Mouse (Mus musculus): Measurements from ENCODE around the gene Rapgef3. TPM values are rescaled to one million over a fixed set of nuclear protein-coding genes. Genes with fewer than 3 reads are reported as not detected.

Gene Rapgef3
- polyA plus RNA-seq (2017; shearing (Covaris generic)), result 1 to 10 TPM in 1 of 2 experiments, under 1 TPM in 1; 0.52 to 3.1 TPM

DNA sequence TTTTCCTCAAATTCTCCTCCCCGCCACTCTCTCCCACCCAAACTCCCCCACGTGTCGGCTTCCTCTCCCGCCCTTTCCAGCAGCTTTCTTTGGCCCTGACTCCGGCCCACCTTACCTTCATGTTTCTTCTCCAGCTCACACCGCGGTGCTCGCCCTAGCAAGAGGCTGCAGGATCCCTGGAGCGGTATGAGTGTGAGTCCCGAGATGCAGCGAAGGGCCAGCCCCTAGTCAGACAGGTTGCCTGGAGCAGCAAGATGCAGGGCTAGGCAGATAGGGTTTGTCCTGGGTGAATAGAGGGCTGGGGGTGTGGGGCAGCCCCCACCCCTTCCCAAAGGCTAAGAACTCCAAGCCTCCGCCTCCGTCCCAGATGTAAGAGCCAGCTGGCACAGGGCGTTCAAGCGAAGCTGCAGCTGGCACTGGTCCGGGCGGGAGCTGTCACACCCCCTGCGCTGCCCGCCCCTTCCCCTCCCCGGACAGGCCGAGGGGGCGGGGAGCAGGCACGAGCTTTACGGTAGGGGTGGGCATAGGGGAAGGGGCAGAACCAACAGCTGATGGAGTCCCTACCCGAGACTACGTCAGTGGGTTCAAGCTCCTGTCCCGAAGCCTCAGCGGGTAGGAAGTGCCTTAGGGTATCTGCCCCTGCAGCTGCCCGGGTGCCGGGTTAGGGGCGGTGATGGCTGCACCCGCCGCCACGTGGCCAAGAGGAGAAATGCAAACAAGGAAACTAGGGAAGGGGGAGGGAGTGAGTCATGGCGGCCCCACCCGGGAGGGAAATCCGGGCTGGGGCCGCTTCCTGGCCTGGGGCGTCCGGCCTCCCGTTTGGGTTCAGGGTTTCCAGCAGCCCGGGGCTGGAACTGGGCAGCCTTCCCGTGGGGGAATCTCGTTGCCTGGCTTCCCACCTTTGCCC, at the start of gene Rapgef3:
Gene Rapgef3, minus strand, starts transcription at position 693 of the 907 bp plus-strand sequence.

DNA sequence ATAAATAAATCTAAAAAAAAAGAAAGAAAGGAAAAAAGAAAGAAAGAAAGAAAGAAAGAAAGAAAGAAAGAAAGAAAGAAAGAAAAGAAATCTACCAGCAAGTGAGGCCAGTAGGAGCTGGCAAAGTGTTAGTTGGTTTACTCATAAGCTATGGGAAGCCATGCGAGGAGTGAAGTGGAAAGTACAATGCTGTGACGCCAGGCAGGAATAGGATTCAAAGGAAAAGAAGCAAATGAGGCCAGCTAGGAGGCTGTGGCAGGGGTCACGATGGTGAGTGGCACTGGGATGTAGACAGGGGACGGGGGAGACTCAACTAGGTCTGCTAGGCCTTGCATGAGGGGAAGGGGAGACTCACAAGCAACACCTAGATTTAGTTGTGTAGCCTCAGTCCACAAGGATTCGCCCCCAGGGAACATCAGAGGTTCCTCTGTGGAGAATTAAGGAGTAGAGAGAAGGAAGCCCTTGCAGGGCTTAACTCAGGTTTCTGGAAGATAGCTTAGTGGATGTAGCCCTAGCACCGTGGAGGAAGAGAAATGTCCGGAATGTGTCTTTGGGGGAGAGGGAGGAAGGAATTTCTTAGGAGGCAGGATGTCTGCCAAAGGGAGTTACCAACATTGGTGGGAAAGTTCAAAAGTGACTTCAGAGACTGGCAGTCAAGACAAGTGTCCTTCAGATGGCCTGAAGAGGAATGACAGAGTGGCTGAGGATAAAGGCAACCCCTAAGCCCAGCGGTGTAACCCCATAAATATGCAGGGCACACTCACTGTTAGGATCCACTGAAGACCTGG, 10.7 kb upstream of the Rapgef3 start, which contains the start of gene Slc48a1:
Gene Slc48a1, plus strand, starts transcription at position 210 of the 788 bp plus-strand sequence.

DNA sequence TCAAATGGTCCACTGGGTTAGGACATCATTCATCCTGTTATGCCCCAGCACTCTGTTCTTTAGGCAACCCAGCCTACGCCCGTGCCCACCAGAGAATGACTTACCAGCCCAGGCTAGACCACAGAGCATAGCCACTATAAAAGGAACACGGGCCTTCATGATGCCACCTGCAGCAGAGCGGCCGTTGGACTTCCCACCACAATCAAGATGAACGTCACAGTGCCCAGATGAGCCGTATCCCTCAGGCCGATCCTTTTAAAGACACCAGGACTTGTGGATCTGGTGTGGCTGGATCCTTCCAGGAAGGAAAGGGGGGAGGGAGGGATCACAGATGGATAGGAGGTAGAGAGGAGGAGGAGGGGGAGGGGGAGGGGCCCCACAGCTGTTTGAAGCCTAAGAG, 36.7 kb downstream of the Rapgef3 start, which contains the start of gene Endou:
Gene Endou, minus strand, starts transcription at position 229 of the 400 bp plus-strand sequence.

DNA sequence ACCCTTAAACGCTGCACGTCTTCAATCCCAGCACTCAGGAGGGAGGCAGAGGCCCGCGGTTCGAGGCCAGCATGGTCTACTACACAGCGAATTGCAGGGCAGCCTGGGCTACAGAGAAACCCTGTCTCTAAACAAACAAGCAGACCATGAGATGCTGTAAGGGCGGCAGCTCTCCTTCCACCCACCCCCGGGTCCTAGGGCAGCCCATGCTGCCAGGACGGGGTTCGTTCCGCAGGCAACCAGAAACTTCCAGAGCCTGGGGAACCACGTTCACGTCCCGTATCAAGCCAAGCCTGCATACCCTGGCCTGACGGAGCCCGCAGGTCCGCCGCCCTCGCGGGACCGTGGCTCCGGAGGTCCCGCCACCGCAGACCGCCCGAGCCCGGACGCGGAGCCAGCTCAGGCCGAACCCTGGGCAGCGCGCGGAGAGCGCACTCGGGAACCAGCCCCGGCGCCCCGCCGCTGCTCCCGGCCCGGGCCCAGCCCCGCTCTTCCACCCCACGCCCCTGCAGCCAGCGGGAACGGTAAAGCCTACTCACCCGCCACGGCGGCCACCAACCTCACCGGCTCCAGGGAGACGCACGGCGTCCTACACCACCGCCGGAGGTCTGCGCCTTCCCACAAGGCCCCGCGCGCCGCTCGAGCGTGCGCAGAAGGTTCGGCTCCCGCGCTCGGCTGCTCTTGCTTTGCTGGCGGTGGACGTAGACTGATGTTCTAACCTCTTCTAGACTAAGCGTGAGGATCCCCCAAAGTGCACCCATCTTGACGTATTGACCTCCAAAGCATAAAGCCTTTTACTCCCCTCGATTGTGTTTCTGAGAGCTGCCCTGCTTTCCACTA, 62.3 kb downstream of the Rapgef3 start, which contains the start of gene Rpap3:
Gene Rpap3, minus strand, starts transcription at position 615 of the 840 bp plus-strand sequence.

Other genes starting within 250 kb of the Rapgef3 start
- 10 to 100 TPM; 27.2 to 60.1 TPM for gene Rpap3, start 62.1 kb downstream of the Rapgef3 start, polyA plus RNA-seq (2017; shearing (Covaris generic))
- gene Endou, start 36.6 kb downstream of the Rapgef3 start, polyA plus RNA-seq (2017; shearing (Covaris generic)), result under 1 TPM in 1 of 2 experiments, not detected in 1; 0.70 TPM
- gene Slc48a1, start 10.5 kb upstream of the Rapgef3 start, polyA plus RNA-seq (2017; shearing (Covaris generic)), result 10 to 100 TPM; 52.2 to 55.2 TPM
- 10 to 100 TPM; 67.9 to 93.6 TPM for gene Hdac7, start 76.5 kb upstream of the Rapgef3 start, polyA plus RNA-seq (2017; shearing (Covaris generic))
- 1 to 10 TPM; 1.1 to 9.0 TPM for gene Vdr, start 142.7 kb upstream of the Rapgef3 start, polyA plus RNA-seq (2017; shearing (Covaris generic))
- 10 to 100 TPM; 13.1 to 20.8 TPM for gene Tmem106c, start 196.2 kb upstream of the Rapgef3 start, polyA plus RNA-seq (2017; shearing (Covaris generic))
- under 1 TPM in 1 of 2 experiments, not detected in 1; 0.11 TPM for gene Col2a1, start 236.7 kb upstream of the Rapgef3 start, polyA plus RNA-seq (2017; shearing (Covaris generic))

All from activated CD4-positive, CD25-positive, alpha-beta regulatory T cell (primary cell).